Mouse (Mus musculus): ENCODE results near the gene Mex3b.
A peak's percentile ranks its signal among the peaks of the same experiment; 100 is the strongest.

Gene Mex3b

DNA sequence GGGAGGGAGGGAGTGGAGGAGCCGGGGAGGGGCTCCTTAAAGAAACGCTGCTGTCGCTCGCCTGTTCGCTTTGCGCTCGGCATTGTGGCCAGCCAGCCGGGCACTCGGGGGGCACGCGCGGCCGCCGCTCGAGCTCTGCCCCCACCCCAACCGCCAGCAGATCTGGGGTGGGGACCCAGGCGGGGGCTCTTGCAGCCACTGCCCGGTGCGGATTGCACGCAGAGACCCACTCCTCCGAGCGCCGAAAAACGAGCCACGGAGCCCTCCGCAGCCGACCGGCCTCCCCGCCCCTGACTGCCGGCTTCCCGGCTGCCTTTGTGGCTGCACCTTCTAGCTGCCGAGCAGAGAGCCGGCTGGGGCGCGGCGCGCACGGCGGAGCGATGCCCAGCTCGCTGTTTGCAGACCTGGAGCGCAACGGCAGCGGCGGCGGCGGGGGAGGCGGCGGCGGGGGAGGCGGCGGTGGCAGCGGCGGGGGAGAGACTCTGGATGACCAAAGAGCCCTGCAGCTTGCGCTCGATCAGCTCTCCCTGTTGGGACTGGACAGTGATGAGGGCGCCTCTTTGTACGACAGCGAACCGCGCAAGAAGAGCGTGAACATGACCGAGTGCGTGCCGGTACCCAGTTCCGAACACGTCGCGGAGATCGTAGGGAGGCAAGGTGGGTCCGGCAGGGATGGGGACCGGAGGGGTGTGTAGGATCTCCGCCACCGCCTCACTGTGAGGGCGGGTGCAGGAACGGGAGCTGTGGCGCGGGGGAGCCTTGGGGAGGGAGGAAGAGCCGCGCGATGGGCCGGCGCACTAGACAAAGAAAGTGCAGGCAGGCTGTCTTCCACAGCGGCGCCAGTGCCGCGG, at the start of gene Mex3b:
Mex3b (plus strand) TSS at position 63 of the 851 bp plus-strand sequence.
- peak; percentile 36 for DNase-seq (ENCODE audit: low read depth, low spot score)

DNA sequence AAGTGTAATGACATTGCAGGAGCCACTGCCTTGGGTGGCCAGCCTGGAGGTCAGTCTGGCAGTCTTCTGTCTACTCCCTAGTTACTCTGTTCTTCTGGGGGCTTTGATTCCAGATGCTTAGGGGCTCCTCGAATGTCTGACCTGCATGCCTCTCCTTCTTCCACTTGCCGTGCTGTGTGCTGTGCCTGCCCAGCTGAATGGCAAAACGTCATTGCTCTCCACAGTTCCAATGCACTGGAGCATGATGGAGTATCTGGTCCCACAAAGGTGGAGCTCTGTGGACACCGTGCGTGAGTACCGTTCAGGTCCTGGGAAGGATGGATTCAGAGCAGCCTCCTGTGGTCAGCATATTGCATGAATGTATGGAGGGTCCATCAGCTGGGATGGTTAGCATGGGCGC, 47.6 kb upstream of the Mex3b start:
- no peak for DNase-seq (ENCODE audit: low read depth, low spot score)

DNA sequence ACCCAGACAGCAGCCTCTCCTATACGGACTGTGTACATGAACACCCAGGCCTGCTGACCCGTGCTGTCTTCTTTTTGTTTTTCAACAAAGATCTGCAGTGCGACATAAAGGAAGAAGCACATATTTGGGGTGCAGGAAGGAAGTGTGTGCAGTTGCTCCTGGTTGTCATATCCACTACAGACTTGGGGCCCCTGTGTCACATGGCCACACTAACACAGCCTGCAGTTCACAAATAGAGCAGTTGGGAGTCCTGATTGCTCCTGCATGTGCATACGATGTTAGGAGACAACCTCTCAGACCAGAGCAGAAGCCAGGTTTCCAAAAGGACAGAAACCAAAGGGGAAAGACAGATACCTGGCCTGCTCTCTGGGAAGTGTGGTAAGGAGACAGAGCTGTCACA, 46.5 kb upstream of the Mex3b start:
- no peak for DNase-seq (ENCODE audit: low read depth, low spot score)

DNA sequence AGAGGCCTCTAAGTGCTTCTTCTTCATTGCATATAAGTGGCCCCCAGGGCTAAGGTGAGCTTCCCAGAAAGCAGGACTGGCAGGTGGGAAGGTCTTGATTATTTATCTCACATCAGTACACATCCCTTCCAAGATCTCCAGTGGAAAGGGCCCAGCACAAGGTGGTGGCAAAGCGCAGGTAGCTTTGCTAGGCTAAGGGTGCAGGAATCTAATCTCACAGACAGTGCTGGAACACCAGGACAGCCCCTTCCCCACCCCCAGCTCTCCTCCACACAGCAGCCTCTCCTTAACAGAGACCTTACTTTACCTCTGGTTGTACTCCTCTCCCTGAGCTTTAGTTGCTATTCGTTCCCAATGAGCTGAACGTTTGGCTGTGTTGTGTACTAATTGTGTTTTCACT, 45.6 kb upstream of the Mex3b start:
- DNase-seq (ENCODE audit: low read depth, low spot score), result no peak

DNA sequence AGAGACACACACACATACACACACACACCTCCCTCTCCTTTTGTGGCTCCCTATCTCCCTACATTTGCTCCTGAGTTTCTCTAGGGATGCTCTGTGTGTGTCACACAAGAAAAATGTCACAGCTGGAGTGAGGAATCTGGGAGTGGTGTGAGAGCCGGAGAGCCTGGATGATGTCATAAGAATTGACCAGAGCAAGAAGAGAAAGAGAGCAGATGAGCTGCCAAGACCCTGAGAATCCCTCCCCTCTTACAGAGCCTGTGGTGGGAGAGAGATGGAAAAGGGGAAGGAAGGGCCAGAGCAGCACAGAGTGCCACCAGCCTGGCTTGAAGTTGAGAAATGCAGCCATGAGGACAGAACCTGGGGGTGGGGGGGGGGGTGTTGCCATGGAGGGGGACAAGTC, 44.6 kb upstream of the Mex3b start:
- DNase-seq (ENCODE audit: low read depth, low spot score), result no peak

DNA sequence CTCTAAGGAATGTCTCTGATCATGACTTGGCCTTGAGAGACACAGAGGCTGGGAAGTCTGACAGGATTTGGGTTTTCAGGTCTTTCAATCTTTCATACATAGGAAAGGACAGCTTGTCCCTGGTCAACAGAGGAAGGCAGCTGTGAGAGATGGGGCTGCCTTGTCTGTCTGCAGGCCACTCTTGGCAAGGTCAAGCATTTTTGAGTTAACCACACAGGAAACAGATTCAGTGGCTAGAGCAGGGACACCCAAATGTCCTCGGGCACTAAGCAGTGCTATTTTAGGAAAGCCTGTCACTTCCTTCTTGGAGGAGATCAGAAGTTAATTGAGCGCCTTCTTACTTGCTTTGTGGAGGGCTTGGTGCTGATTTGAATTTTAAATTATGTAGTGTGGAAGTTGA, 38.9 kb upstream of the Mex3b start:
- DNase-seq (ENCODE audit: low read depth, low spot score), result no peak

DNA sequence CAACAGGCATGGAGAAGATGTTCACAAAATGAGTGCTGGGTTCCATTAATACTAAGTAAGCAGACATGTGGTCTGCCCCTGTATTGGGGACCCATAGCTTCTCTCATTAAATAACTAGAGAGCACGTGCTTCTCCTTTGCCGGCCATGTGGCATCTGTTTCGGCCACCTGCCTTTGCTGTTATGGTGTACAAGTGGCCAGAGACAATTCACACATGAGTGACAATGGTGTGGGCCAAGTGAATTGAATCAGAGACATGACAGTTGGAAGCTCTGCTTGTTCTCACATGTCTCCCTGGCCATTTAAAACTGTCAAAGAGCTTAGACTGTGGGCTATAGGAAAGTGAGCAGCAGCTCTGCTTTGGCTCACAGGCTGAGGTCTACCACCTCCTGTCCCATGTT, 37.6 kb upstream of the Mex3b start:
- no peak for DNase-seq (ENCODE audit: low read depth, low spot score)

DNA sequence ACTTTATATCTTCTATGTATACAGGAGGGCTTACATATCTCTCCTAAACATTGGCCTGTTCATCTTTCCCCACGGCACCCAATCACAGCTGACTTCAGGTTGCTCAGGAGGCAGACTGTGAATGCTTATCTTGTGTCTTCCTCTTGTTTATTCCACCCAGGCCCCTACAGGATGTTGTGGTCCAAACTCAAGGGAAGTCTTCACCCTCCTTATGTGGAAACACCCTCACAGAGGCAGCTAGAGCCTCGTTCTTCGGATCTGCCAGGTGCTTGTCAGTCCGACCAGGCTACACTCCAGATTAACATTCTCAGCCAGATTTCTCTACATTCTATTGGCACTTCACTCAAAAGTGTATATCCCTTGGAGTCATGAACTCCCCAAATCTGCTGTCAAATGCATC, 32.7 kb upstream of the Mex3b start:
- no peak for DNase-seq (ENCODE audit: low read depth, low spot score)

DNA sequence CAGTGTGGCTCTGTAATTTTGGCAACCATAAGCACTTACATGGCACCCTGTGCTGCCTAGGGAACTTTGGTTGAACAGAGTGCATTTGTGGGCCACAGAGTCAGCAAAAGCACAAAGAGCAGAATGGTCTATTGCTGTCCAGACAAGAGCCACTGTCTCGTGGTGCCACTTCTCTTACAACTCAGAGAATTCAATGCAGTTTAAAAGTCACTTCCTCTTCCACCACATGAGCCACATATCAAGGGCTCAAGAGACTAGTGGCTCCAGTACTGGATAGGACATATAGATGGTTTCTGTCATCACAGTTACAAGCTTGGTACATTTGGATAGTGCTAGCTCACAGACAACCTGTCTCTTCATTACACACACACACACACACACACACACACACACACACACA, 28.7 kb upstream of the Mex3b start:
- DNase-seq (ENCODE audit: low read depth, low spot score), result no peak

DNA sequence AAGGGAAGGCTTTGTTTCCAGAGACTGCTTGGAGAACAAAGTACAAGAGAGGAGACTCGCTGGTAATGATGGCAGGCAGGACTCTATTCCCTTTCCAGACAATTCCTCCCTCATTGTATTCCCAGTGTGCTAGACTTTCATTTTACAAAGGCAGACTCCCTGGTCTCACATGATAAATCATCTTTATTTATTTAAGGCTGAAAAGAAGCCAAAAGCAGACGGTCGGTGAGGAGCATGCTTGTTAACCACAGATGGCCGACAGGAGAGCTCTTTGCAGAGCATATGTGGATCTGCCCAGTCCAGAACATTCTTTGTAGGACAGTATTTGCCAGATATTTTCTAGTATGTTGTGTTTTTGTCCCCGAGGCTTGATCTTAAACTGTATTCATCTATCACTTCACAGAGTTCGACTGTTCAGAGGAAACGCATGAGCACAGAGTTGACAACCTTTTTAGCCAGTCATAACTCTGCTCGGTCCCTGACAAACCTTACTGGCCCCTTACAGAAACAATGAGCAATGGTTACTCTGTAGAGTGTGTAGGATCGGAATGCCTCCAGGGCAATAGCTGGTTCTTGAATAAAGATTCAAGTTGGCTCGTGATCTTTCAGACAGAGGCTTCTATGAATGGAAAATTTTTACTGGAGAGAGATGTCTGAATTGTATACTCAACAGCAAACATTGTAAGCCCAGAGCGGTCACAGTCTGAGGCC, 28.0 kb upstream of the Mex3b start:
- no peak for DNase-seq (ENCODE audit: low read depth, low spot score)

DNA sequence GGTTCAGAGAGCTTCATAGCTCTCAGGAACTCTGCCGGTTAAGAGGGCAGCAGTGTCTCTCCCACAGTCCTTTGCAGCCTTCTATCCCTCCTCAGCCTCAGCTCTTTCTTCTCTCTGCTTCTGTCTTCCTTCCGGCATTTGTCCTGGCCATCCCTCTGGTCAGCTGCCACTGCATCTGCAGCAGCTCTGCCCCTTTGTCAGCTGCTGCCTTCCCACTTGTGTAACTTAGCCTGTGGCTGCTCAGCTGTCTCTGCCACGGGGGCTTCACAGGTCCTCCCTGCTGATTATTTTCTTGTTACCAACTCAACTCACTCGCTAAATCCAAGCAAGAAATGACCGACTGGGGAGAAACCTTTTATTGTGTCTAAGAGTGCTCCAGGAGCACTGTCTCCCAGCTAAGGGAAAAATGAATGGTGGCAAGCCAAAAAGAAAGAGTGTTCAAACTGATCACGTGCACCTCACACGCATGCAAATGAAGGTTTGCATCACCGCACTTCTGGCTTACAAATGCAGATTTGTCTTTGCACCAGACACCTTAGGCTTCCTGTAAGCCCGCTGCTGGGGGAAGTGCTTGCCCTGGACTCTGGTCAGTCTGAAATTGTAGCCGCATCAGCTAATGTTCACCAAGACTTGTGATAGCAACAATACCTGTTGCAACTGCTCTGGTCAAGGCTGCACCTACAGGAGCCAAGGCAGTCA, 24.8 kb upstream of the Mex3b start:
- DNase-seq (ENCODE audit: low read depth, low spot score), result no peak

DNA sequence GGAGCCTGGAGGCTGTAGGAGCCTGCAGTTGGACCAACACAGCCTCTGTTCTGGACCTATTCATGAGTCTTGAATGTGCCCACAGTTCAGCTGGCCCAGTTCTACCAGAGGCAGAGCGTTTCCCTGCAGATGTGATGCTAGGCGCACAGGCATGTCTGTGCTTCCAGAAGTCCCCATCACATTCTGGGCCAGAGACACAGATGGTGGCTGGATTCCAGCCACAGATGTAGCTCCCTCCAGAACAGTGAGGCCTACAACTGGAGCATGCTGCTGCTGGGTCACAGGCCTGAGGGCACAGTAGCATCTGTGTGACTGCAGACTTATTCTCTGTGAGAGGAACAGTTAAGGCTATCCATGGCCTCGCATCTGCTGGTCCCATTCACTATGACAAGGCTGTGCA, 16.4 kb upstream of the Mex3b start:
- no peak for DNase-seq (ENCODE audit: low read depth, low spot score)

DNA sequence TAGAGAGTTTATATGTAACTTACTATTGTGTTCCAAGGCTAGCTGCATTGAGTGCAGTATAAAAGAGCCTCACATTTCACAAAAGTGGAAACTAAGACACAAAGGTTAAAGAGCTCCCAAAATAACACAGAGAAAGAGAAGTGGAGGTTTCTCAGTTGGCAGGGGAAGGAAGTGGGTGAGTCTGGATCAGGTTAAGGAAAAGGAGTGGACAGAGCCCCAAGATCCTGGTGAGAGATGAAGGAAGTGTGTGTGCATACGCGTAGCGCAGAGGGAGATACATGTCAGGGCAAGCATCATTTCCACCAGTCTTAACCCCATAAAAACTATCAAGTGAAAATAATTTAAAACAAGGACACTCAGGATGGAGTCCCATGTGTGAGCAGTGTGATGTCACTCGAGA, 15.5 kb upstream of the Mex3b start:
- DNase-seq (ENCODE audit: low read depth, low spot score), result no peak

DNA sequence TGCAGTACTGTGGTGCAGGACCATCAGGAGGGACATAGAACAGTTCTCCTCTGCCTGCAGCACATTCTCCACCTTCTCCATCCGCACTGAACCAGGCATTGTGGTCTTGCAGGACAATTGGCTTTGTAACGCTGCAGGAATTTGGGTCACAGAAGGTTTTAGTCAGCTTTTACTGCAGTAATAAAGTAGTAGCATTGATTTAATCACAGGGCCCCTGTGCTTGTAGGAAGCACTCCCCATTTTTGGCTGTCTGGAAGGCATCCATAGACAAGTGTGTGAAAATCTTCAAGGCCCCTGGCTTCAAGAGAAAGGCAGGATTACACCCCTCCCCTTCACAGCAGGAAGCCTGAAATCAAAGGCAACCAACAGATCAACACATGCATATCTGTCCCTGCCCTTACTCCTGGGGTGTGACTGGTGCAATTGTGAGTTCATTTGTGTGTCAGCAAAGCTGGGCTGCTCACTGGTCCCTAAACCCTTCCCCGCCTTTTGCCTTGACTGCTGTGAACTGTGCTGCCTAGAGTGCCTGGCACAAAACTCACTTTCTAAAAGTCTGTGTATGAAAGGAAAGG, 12.9 kb upstream of the Mex3b start:
- no peak for DNase-seq (ENCODE audit: low read depth, low spot score)

DNA sequence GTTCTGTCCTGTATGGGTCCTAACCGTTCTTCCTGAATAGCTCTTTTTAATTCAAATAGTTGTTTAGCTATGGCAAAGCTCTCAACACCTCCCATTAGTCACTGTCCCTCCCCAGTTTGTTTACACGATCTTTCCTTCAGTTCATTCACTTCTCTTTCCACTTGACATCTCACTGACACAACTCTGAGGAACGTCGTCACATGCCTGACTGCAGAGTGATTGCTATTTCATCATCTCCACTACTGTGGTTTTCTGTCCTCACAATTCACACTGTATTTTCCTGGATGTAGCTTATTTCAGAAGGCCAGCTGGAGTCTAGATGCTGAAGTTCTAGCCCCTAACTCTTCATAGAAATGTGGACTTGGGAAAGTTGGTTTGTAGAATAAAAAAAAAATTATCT, 8.5 kb upstream of the Mex3b start:
- DNase-seq (ENCODE audit: low read depth, low spot score), result no peak

DNA sequence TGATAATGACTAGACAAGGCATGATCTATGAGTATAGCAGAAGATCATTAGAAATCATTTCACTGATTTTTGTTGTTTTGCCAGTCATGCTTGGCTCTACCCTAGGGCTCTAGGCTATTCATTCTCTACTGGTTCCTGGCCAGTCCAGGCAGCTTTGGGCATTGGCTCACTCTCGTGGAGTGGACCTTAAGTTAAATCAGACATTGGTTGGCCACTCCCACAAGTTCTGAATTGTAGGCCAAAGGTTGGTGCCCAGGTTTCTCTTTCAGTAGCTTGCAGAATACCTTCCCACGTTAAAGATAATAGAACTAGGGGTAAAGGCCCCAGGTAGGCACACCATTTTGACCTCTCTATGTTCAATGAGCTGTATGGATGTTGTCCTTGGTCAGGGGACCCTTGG, 6.5 kb upstream of the Mex3b start:
- no peak for DNase-seq (ENCODE audit: low read depth, low spot score)

DNA sequence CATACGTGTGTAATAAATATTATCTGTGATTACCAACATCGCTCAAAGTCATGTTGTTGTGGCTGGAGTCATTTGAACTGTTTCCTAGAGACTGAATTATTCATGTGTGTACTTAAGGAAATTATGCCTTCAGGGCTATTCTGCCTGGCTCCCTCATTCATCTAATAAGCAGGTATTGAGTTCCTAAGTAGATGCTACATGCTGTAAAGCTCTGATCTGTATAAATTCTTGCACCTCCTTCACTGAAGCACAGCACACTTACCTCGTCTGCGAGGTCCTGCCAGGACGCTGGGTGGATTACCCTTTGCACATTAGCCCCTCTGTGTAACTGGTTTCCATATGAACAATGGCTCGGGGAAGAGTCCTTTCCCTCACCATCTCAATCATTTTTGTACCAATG, 3.8 kb upstream of the Mex3b start:
- DNase-seq (ENCODE audit: low read depth, low spot score), result no peak

DNA sequence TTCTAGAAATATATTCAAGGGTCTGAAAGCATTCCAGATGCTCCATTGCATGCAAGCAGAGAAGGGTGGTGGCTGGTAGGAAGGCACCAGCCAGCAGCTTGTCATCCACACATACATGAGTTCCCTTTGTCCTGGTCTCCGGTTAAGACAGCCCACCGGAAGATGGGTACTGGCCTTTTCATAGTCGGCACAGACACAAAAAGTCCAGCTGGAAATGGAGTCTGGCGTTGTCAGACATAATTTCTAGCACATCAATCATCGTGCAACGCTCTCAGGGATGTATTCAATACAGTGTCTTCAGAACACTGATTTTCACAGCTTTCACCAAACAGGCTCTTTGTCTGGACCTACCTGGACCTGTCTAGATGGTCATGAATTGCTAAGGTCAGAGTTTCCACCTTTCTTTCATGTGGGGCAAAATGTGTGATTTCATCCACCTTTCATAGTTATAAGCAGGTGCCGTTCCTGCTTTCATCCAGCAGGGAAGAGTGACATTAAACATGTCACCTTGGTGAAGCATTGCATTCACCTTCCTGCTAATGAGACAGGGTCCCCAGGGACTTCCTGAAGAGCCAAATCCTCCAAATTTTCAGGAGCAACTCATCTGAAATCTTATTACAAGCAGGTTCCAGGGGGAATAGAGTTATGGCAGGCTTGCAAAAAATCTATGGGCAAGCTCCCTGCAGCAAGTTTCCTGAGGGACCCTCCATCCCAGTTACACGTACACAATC, 2.7 kb upstream of the Mex3b start:
- no peak for DNase-seq (ENCODE audit: low read depth, low spot score)

DNA sequence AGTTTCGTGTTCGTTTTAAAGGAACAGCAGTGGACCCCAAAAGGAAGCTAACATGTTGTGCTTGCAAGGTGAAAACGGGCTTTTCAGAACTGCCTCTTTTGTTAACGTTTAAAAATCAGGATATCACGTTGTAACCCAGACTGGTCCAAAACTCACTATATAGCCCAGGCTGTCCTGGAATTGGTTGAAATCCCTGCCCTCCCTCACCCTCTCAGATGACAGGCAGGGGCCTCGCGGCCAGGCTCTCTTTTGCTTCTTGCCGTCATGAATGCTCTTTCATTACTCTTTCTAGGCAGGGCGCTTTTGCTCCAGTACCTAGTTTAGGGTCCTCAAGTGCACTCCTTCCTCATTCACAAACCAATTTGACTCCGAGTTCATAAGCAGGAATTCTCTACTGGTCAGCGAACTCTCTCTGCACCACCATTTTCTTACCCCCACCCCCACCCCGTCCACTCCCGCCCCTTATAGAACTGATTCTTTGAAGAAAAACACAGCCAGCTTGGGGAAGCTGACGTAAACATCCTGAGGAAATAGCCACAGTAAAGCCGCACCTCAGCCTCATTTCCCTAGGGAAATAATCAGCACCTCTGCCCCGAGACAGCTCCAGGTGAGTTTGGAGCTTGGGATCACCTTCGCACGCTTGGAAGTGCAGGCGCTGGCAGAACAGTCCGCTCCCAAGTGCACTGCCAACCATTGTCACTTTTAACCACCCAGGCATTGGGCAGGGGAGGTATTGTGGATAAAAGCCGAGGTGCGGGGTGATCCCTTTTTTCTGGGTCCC, 2.0 kb upstream of the Mex3b start:
- DNase-seq (ENCODE audit: low read depth, low spot score), result no peak

DNA sequence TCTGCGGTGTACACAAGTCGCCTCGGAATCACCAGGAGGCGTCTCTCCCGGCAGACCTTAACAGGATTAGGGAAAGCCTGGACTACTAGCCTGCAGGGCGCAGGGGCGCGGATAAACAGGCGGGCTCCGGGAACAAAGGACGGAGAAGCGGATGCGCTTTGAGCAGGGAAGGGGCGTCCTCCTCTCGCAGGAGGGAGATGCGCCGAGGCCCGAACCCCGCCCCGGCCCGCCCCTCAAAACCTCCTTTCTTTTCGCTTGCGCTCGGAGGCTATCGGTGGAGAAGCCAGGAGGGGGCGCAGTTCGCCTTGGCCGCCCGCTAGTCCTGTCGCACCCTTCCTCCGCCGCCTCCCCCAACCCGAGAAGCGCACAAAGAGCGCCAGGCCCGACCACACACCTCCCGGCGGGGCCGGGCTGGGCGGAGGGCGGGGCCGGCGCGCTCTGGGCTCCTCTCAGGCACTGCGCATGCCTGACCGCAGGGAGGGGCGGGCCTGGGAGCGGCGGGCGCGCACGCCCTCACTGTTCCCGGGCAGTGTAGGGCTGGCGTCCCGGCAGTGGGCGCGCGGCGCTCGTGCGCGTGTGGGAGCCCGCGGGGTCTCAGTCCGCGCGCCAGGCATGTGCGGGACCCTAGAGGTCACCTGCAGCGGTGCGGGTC, 1.2 kb upstream of the Mex3b start:
- peak; percentile 95 for DNase-seq (ENCODE audit: low read depth, low spot score)
